43 mouse cellular contexts compared by ENCODE assay signal in genomic region chr4:86591304-86591703, GRCm38 (mm10). TPM values are rescaled to one million over a fixed set of nuclear protein-coding genes. Genes with fewer than 3 reads are reported as not detected.
"Had no signal": no experiment of that assay in that cellular context is flagged by ENCODE, and none has a peak within 500 bp of the region (broad histone marks: within the 10 kb centered on the region; RNA-seq: fewer than 3 reads in every experiment).

No protein-coding gene starts in this region.

- H3K4me1 ChIP-seq: limb, embryonic 10.5 days; limb, embryonic 12.5 days; limb, embryonic 13.5 days; limb, embryonic 15.5 days; liver, embryonic 12.5 days; liver, embryonic 15.5 days; lung, embryonic 15.5 days; midbrain, embryonic 10.5 days; midbrain, embryonic 12.5 days; midbrain, embryonic 13.5 days; midbrain, embryonic 15.5 days; neural tube, embryonic 12.5 days had no signal

- H3K9ac ChIP-seq: limb, embryonic 12.5 days; limb, embryonic 13.5 days; limb, embryonic 15.5 days; liver, embryonic 12.5 days; liver, embryonic 13.5 days; liver, embryonic 14.5 days; liver, embryonic 15.5 days; liver, postnatal 0 days; lung, embryonic 14.5 days; lung, embryonic 15.5 days; midbrain, embryonic 12.5 days; midbrain, embryonic 13.5 days; midbrain, embryonic 15.5 days; neural tube, embryonic 12.5 days had no signal

- H3K27ac ChIP-seq: limb, embryonic 10.5 days; limb, embryonic 12.5 days; limb, embryonic 13.5 days; limb, embryonic 15.5 days; liver, embryonic 12.5 days; liver, embryonic 13.5 days; liver, embryonic 14.5 days; liver, embryonic 15.5 days; lung, embryonic 15.5 days; macrophage; midbrain, embryonic 10.5 days; midbrain, embryonic 12.5 days; midbrain, embryonic 13.5 days; midbrain, embryonic 15.5 days; neural tube, embryonic 12.5 days had no signal

- H3K4me2 ChIP-seq: limb, embryonic 12.5 days; limb, embryonic 13.5 days; limb, embryonic 15.5 days; liver, embryonic 11.5 days; liver, embryonic 12.5 days; liver, embryonic 13.5 days; liver, embryonic 15.5 days; lung, embryonic 14.5 days; lung, embryonic 15.5 days; midbrain, embryonic 11.5 days; midbrain, embryonic 12.5 days; midbrain, embryonic 13.5 days; midbrain, embryonic 15.5 days; neural tube, embryonic 12.5 days had no signal

- H3K27me3 ChIP-seq: limb, embryonic 12.5 days; limb, embryonic 13.5 days; limb, embryonic 15.5 days; liver, embryonic 12.5 days; liver, embryonic 13.5 days; liver, embryonic 15.5 days; lung, embryonic 15.5 days; megakaryocyte, embryonic 14.5 days; midbrain, embryonic 12.5 days; midbrain, embryonic 13.5 days; midbrain, embryonic 15.5 days; neural tube, embryonic 12.5 days had no signal

- H3K4me3 ChIP-seq: limb, embryonic 10.5 days; limb, embryonic 12.5 days; limb, embryonic 13.5 days; limb, embryonic 15.5 days; liver, embryonic 12.5 days; liver, embryonic 13.5 days; liver, embryonic 15.5 days; lung, embryonic 15.5 days; megakaryocyte, embryonic 14.5 days; midbrain, embryonic 10.5 days; midbrain, embryonic 12.5 days; midbrain, embryonic 13.5 days; midbrain, embryonic 15.5 days; myocyte; neural tube, embryonic 12.5 days had no signal

- ATAC-seq: liver, embryonic 12.5 days; liver, postnatal 0 days; lung, postnatal 0 days; midbrain, embryonic 13.5 days; midbrain, embryonic 15.5 days; midbrain, embryonic 16.5 days had no signal

- H3K9me3 ChIP-seq: limb, embryonic 10.5 days; limb, embryonic 12.5 days; limb, embryonic 13.5 days; limb, embryonic 15.5 days; liver, embryonic 12.5 days; liver, embryonic 13.5 days; liver, embryonic 15.5 days; lung, embryonic 15.5 days; megakaryocyte, embryonic 14.5 days; midbrain, embryonic 10.5 days; midbrain, embryonic 12.5 days; midbrain, embryonic 13.5 days; midbrain, embryonic 15.5 days; neural tube, embryonic 12.5 days had no signal

- DNase-seq: left cerebral cortex, postnatal 4 days; liver; liver, embryonic 13.5 days; liver, postnatal 0 days; lung, adult 18-20 months; lung, adult 2 months; lung, embryonic 14.5 days; lung, postnatal 10 days; lung, postnatal 14 days; lung, postnatal 36 days; lung, postnatal 4 days; midbrain, embryonic 14.5 days had no signal

RNA-seq across cellular contexts. Expression of gene Saxo1, which starts 33.2 kb away (rescaled TPM):
- total RNA-seq: left cerebral cortex, postnatal 14 days; left cerebral cortex, postnatal 25 days; left cerebral cortex, postnatal 36 days; left cerebral cortex, postnatal 4 days; liver, adult 2 months; megakaryocyte progenitor cell, adult 5-6 weeks; megakaryocyte, adult 5-6 weeks; megakaryocyte-erythroid progenitor cell, adult 5-6 weeks; midbrain, postnatal 0 days; monocyte, adult 5-6 weeks had no signal
- polyA plus RNA-seq: limb, embryonic 10.5 days; liver, adult 2 months; liver, embryonic 11.5 days; liver, embryonic 12.5 days; liver, embryonic 13.5 days; liver, embryonic 14.5 days; liver, embryonic 15.5 days; liver, embryonic 16.5 days; liver, postnatal 0 days; lung, adult 2 months; lung, embryonic 14.5 days; lung, embryonic 15.5 days; lung, embryonic 16.5 days; macrophage; midbrain, embryonic 10.5 days; midbrain, embryonic 11.5 days; midbrain, embryonic 12.5 days; midbrain, embryonic 13.5 days; midbrain, embryonic 14.5 days; midbrain, embryonic 15.5 days; midbrain, embryonic 16.5 days; midbrain, postnatal 0 days; myocyte; neural tube, embryonic 12.5 days had no signal
